Mouse (Mus musculus) heart, embryonic 16.5 days (tissue): ENCODE data around the gene Satb1. TPM values are rescaled to one million over a fixed set of nuclear protein-coding genes. Genes with fewer than 3 reads are reported as not detected.

Experiments
- ATAC-seq: fragments of 200-750 bp; cut with Nextera tagmentation; replicated peaks from 2 replicates; pipeline ENCODE4 v1.8.0; 2017; ENCODE audit warnings: moderate number of reproducible peaks; ENCODE audit not compliant: insufficient read depth, low FRiP score; ENCODE audit errors: extremely low read depth
- H3K27ac ChIP-seq: fragments of 300-500 bp; sonication (generic); 2 replicates; pipeline ENCODE4 v1.5.1; 2014; ENCODE audit warnings: mild to moderate bottlenecking, low read length, control low read depth, moderate library complexity
- H3K27me3 ChIP-seq: fragments of 300-500 bp; sonication (generic); 2 replicates; pipeline ENCODE4 v1.6.1; 2014; ENCODE audit warnings: low read length, mixed read lengths; ENCODE audit not compliant: control insufficient read depth, insufficient read depth
- H3K36me3 ChIP-seq: fragments of 300-500 bp; sonication (generic); 2 replicates; pipeline ENCODE4 v1.6.1; 2014; ENCODE audit not compliant: control insufficient read depth, insufficient read depth
- H3K4me1 ChIP-seq: fragments of 300-500 bp; sonication (generic); 2 replicates; pipeline ENCODE4 v1.6.1; 2014; ENCODE audit warnings: low read length, mixed read lengths; ENCODE audit not compliant: control insufficient read depth, insufficient read depth
- H3K4me2 ChIP-seq: fragments of 300-500 bp; sonication (generic); 2 replicates; pipeline ENCODE4 v1.6.1; 2014; ENCODE audit warnings: low read depth, mild to moderate bottlenecking, control low read depth, low read length
- H3K4me3 ChIP-seq: fragments of 300-500 bp; sonication (generic); 2 replicates; pipeline ENCODE4 v1.5.1; 2014; ENCODE audit warnings: mild to moderate bottlenecking, control low read depth, low read length
- H3K9ac ChIP-seq: fragments of 300-500 bp; sonication (generic); 2 replicates; pipeline ENCODE4 v1.6.1; 2014; ENCODE audit warnings: low read length, control low read depth
- H3K9me3 ChIP-seq: fragments of 300-500 bp; sonication (generic); replicated peaks from 2 replicates; pipeline ENCODE4 v1.6.1; 2016; ENCODE audit warnings: low read length; ENCODE audit not compliant: control insufficient read depth
- WGBS: fragments of 180-500 bp; shearing (Covaris S2); extraction: QIAGEN DNeasy Blood & Tissue Kit; methylation state at CpG from one replicate; pipeline ENCODE4 v1.1.7; 2014; 5-methylcytosine and 5-hydroxymethylcytosine counted together
- polyA plus RNA-seq: library from polyadenylated mRNA; unstranded; fragments of >200 nt; fragmentation: Nextera tagmentation; extraction: Ambion mirVana; gene quantifications from 2 replicates; pipeline ENCODE4 v1.2.1, GENCODE M21; 2015

The Satb1 gene
- polyA plus RNA-seq, 1 experiment from 2014 or later: 34.0 TPM

- Histone ChIP-seq H3K4me2 (no peak overlapping the region), H3K9ac (no peak overlapping the region), H3K27me3 (no peaks in the 10 kb centered on the region), H3K4me3 (no peak overlapping the region), H3K4me1 (no peaks in the 10 kb centered on the region), H3K9me3 (no peaks in the 10 kb centered on the region), H3K27ac (no peak overlapping the region), H3K36me3 (peaks cover 16% of the 10 kb centered on the region)
- ATAC-seq: no peak
- 78% methylated on average over 15 of the region's 15 CpGs for WGBS
Measured at GRCm38 (mm10) chr17:51740246-51740645, 92.8 kb downstream of the Satb1 start.

DNA sequence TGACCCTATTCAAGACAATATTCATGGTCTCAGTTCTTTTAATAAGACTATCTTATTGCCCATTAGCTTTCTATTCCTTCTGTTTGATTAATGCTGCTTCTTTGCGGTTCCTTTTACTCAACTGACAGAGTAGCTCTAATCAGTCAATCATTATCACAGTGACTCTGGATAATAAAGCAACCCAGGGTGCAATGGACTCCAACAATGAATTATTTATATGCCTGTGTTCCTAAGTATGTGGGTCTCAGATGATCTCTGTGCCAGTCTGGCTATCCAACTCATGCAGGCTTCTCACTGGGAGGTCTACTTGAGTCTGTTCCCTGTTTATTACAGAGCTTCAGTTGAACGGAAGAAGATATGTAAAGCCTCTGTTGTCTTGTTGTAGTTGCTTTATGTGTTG, 108.6 kb downstream of the Satb1 start:
- H3K27ac ChIP-seq: no peak overlapping the region
- H3K9ac ChIP-seq: no peak overlapping the region
- no peaks in the 10 kb centered on the region for H3K9me3 ChIP-seq
- no peak overlapping the region for H3K4me3 ChIP-seq
- no peak for ATAC-seq
- no peaks in the 10 kb centered on the region for H3K36me3 ChIP-seq
- no peaks in the 10 kb centered on the region for H3K27me3 ChIP-seq
- no peaks in the 10 kb centered on the region for H3K4me1 ChIP-seq
- WGBS: 81% methylated on average over 2 of the region's 2 CpGs
- no peak overlapping the region for H3K4me2 ChIP-seq

DNA sequence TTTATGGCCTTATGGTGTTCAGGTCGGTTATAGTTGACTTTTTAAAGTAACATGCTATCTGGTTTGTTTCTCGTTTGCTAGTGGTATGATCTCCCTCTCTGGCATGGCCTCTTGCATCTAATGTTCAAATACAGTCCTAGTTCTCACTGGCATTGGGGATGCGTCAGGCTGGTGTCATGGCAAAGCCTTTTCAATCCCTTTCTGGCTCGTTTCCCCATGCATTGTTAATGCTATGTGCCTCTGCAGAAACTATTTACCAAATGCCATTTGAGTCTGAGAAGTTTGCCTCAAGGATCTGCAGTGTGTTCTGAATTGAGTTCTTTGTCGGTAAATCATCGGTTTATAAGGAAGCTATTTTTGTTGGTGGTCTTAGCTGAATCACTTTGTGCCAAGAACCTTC, 137.4 kb downstream of the Satb1 start:
- ATAC-seq: no peak
- 68% methylated on average over 6 of the region's 6 CpGs for whole genome bisulfite sequencing
- Histone ChIP-seq H3K36me3 (no peaks in the 10 kb centered on the region), H3K27me3 (no peaks in the 10 kb centered on the region), H3K9ac (no peak overlapping the region), H3K4me3 (no peak overlapping the region), H3K4me2 (no peak overlapping the region), H3K27ac (no peak overlapping the region), H3K4me1 (no peaks in the 10 kb centered on the region), H3K9me3 (no peaks in the 10 kb centered on the region)

GRCm38 (mm10) chr17:51695271-51695670, 137.8 kb downstream of the Satb1 start:
- Histone ChIP-seq H3K9ac (no peak overlapping the region), H3K9me3 (no peaks in the 10 kb centered on the region), H3K27ac (no peak overlapping the region), H3K4me1 (no peaks in the 10 kb centered on the region), H3K36me3 (no peaks in the 10 kb centered on the region), H3K27me3 (no peaks in the 10 kb centered on the region), H3K4me2 (no peak overlapping the region), H3K4me3 (no peak overlapping the region)
- ATAC-seq: no peak
- WGBS: 75% methylated on average over 2 of the region's 2 CpGs

GRCm38 (mm10) chr17:51690526-51690925, 142.6 kb downstream of the Satb1 start:
- H3K9ac ChIP-seq: no peak overlapping the region
- H3K27me3 ChIP-seq: no peaks in the 10 kb centered on the region
- no peak overlapping the region for H3K4me2 ChIP-seq
- no peak overlapping the region for H3K27ac ChIP-seq
- no peak for ATAC-seq
- H3K4me1 ChIP-seq: no peaks in the 10 kb centered on the region
- H3K9me3 ChIP-seq: no peaks in the 10 kb centered on the region
- no peak overlapping the region for H3K4me3 ChIP-seq
- H3K36me3 ChIP-seq: no peaks in the 10 kb centered on the region
- WGBS: 75% methylated on average over 2 of the region's 2 CpGs

GRCm38 (mm10) chr17:51687226-51687625, 145.9 kb downstream of the Satb1 start:
- 77% methylated on average over 4 of the region's 4 CpGs for WGBS
- no peak overlapping the region for H3K9ac ChIP-seq
- no peak overlapping the region for H3K4me3 ChIP-seq
- H3K27ac ChIP-seq: no peak overlapping the region
- H3K4me1 ChIP-seq: no peaks in the 10 kb centered on the region
- H3K36me3 ChIP-seq: no peaks in the 10 kb centered on the region
- no peak overlapping the region for H3K4me2 ChIP-seq
- ATAC-seq: no peak
- H3K27me3 ChIP-seq: no peaks in the 10 kb centered on the region
- no peaks in the 10 kb centered on the region for H3K9me3 ChIP-seq
